Mouse (Mus musculus) ovary, postnatal 10 days (tissue): ENCODE data around the gene Olfr1271.
"Not testable (repeated sequence)": the region's sequence is repeated elsewhere in the genome, so short reads cannot be mapped to it uniquely, and the experiment has no call there.

Experiments
- DNase-seq: peaks from one replicate; pipeline ENCODE4 v3.0.0; 2022; ENCODE audit warnings: low spot score

The Olfr1271 gene

DNA sequence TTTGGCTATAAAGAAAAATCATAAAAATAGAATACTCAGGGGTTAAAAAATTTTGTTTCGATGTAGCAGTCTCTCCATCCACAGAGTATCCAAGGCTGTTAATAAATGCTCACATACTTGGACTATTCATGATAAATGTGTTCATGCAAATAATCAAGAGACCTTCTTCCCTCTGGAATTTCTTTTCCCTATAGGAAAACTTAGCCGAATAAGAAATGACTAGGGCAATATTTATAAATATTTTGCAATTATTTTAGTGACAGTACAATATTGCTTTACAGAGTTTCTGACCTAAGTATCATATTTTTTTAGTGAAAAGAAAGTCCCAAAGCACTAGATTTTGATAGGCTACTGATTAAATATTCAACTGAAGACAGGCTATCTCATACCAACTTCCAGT is at the start of gene Olfr1271:
Olfr1271 (minus strand) TSS at position 101 of the 400 bp plus-strand sequence.
- no peak for DNase-seq

DNA sequence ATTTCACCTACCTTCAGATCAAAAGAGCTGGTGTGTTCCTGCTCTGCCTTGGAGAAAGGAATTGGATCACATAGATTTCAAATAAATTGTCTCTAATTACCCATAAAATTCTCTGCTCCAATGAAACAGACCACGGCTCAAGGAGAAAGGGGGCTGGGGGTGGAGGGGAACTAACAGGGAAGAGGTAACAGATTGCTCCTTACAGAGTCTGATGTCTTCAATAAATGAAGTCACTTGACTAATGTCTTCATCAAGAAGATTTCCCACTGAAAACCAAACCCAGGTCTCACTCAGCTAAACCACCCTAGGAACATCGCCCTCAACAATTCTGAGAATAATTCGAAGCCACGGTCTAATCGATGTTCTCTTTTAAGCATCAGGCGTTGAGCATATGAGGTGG is 21.9 kb upstream of the Olfr1271 start, which contains the start of gene Olfr1272:
Olfr1272 (minus strand) TSS at position 101 of the 400 bp plus-strand sequence.
- DNase-seq: no peak

DNA sequence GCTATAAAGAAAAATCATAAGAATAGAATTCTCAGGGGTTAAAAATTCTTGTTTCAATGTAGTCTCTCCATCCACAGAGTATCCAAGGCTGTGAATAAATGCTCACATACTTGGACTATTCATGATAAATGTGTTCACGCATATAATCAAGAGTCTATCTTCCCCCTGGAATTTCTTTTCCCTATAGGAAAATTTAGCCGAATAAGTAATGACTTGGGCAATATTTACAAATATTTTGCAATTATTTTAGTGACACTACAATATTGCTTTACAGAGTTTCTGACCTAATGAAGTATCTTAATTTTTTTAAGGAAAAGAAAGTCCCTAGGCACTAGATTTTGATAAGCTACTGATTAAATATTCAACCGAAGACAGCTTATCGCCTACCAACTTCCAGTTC is 13.3 kb downstream of the Olfr1271 start, which contains the start of gene Olfr142:
Olfr142 (minus strand) TSS at position 101 of the 400 bp plus-strand sequence.
- no peak for DNase-seq

DNA sequence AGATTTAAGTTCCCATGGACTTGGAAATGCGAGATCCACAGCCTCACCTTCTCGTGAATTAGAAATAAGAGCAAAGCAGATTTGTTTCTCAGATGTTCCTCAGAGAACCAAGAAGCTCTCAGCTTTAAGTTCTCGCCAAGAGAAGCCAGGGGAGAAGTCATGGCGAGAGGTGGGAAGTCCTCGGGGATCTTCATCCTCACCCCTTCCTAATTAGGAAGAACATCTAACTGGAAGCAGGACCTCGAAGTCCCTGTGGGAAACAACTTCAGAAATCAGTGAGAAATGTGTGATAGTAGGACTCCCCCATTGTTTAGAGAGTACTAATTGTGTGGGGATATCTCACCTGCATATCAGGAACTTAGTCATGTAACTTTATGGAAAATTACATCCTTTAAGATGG is 46.4 kb downstream of the Olfr1271 start, which contains the start of gene Olfr1506:
Olfr1506 (minus strand) TSS at position 101 of the 400 bp plus-strand sequence.
- DNase-seq: not testable (repeated sequence)
